Mouse (Mus musculus): ENCODE data around the gene Armh3. TPM values are rescaled to one million over a fixed set of nuclear protein-coding genes. Genes with fewer than 3 reads are reported as not detected.
A peak's percentile ranks its signal among the peaks of the same experiment; 100 is the strongest.

Armh3 gene
- polyA plus RNA-seq, 1 experiment from 2014 or later: 17.0 TPM

- Histone ChIP-seq H3K9ac (ENCODE audit: low read depth, low read length) (no peak overlapping the region), H3K27ac (ENCODE audit: low read depth, low read length) (no peak overlapping the region), H3K4me1 (ENCODE audit: control insufficient read depth, insufficient read depth, low read length) (peaks cover 4% of the 10 kb centered on the region; the same call in 1 of the 2 replicates), H3K4me3 (ENCODE audit: low read length) (no peak overlapping the region), H3K36me3 (ENCODE audit: control insufficient read depth, insufficient read depth, low read length) (no peaks in the 10 kb centered on the region), H3K4me2 (replicated peaks; ENCODE audit: low read depth, low read length) (no peak overlapping the region), H3K27me3 (ENCODE audit: control insufficient read depth, insufficient read depth, low read length) (no peaks in the 10 kb centered on the region), H3K9me3 (ENCODE audit: control insufficient read depth, low read length) (no peaks in the 10 kb centered on the region)
- 75% methylated on average over 10 of the region's 10 CpGs for WGBS
- ATAC-seq (ENCODE audit: low FRiP score, low TSS enrichment): no peak
Observed at GRCm38 (mm10) chr19:45835490-45835889, 162.8 kb downstream of the Armh3 start.

- ATAC-seq (ENCODE audit: low FRiP score, low TSS enrichment): no peak
- Histone ChIP-seq H3K4me1 (ENCODE audit: control insufficient read depth, insufficient read depth, low read length) (peaks cover 4% of the 10 kb centered on the region; the same call in 1 of the 2 replicates), H3K9me3 (ENCODE audit: control insufficient read depth, low read length) (no peaks in the 10 kb centered on the region), H3K9ac (ENCODE audit: low read depth, low read length) (no peak overlapping the region), H3K4me3 (ENCODE audit: low read length) (no peak overlapping the region), H3K27ac (ENCODE audit: low read depth, low read length) (no peak overlapping the region), H3K36me3 (ENCODE audit: control insufficient read depth, insufficient read depth, low read length) (no peaks in the 10 kb centered on the region), H3K27me3 (ENCODE audit: control insufficient read depth, insufficient read depth, low read length) (no peaks in the 10 kb centered on the region), H3K4me2 (replicated peaks; ENCODE audit: low read depth, low read length) (no peak overlapping the region)
- WGBS: 82% methylated on average over 10 of the region's 10 CpGs
Observed at GRCm38 (mm10) chr19:45833665-45834064, 164.6 kb downstream of the Armh3 start.

GRCm38 (mm10) chr19:45830679-45831078 lies 167.6 kb downstream of the Armh3 start:
- Histone ChIP-seq H3K4me1 (ENCODE audit: control insufficient read depth, insufficient read depth, low read length) (peaks cover 4% of the 10 kb centered on the region; the same call in 1 of the 2 replicates), H3K4me2 (replicated peaks; ENCODE audit: low read depth, low read length) (no peak overlapping the region)
- 32% methylated on average over 2 of the region's 2 CpGs for WGBS

DNA sequence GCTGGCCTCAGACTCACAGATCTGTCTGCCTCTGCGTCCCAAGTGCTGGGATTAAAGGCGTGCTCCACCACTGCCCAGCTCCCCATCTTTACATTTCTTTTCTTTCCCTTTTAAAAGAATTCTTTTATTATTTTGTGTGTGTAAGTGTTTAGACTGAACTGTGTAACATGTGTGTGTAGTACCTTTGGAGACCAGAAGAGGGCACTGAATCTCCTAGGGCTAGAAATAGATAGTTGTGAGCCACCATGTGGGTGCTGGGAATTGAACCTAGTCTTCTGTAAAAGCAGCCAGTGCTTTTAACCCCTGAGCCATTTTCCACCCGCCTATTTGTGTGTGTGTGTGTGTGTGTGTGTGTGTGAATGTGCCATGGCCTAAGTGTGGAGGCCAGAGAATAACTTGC lies 170.6 kb downstream of the Armh3 start:
- no peak overlapping the region for H3K27ac ChIP-seq (ENCODE audit: low read depth, low read length)
- ATAC-seq (ENCODE audit: low FRiP score, low TSS enrichment): no peak
- no peaks in the 10 kb centered on the region for H3K27me3 ChIP-seq (ENCODE audit: control insufficient read depth, insufficient read depth, low read length)
- H3K4me2 ChIP-seq (replicated peaks; ENCODE audit: low read depth, low read length): no peak overlapping the region
- no peaks in the 10 kb centered on the region for H3K9me3 ChIP-seq (ENCODE audit: control insufficient read depth, low read length)
- H3K4me1 ChIP-seq (ENCODE audit: control insufficient read depth, insufficient read depth, low read length): peaks cover 4% of the 10 kb centered on the region; the same call in 1 of the 2 replicates
- no peak overlapping the region for H3K9ac ChIP-seq (ENCODE audit: low read depth, low read length)
- no peaks in the 10 kb centered on the region for H3K36me3 ChIP-seq (ENCODE audit: control insufficient read depth, insufficient read depth, low read length)
- no peak overlapping the region for H3K4me3 ChIP-seq (ENCODE audit: low read length)
- WGBS: 94% methylated on average over 3 of the region's 3 CpGs

More at GRCm38 (mm10) chr19:45830679-45831078, 167.6 kb downstream of the Armh3 start:
- Histone ChIP-seq H3K27me3 (ENCODE audit: control insufficient read depth, insufficient read depth, low read length) (no peaks in the 10 kb centered on the region), H3K27ac (ENCODE audit: low read depth, low read length) (no peak overlapping the region), H3K36me3 (ENCODE audit: control insufficient read depth, insufficient read depth, low read length) (no peaks in the 10 kb centered on the region), H3K9ac (ENCODE audit: low read depth, low read length) (no peak overlapping the region), H3K4me3 (ENCODE audit: low read length) (no peak overlapping the region), H3K9me3 (ENCODE audit: control insufficient read depth, low read length) (no peaks in the 10 kb centered on the region)
- no peak for ATAC-seq (ENCODE audit: low FRiP score, low TSS enrichment)

DNA sequence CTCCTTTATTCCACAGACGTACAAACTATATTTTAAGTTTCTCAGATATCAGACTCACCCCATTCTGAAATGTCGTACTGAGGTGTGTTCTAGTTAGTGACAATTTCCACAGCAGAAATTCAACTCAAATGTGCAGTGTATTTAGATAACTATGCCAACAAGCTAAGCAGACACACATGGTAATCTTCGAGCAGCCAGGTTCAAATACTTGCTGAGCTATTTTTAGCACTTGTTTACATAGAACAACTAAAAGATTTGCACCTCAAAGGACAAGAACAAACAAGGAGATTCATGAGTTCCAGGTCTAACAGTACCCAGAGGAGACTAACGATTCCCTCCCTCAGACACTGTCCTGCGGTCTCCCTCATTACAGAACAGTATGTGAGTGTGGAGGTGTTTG lies 171.2 kb downstream of the Armh3 start:
- no peaks in the 10 kb centered on the region for H3K9me3 ChIP-seq (ENCODE audit: control insufficient read depth, low read length)
- peaks cover 4% of the 10 kb centered on the region; the same call in 1 of the 2 replicates for H3K4me1 ChIP-seq (ENCODE audit: control insufficient read depth, insufficient read depth, low read length)
- no peaks in the 10 kb centered on the region for H3K36me3 ChIP-seq (ENCODE audit: control insufficient read depth, insufficient read depth, low read length)
- 83% methylated on average over 5 of the region's 5 CpGs for WGBS
- no peak overlapping the region for H3K4me2 ChIP-seq (replicated peaks; ENCODE audit: low read depth, low read length)
- H3K4me3 ChIP-seq (ENCODE audit: low read length): no peak overlapping the region
- ATAC-seq (ENCODE audit: low FRiP score, low TSS enrichment): no peak
- no peak overlapping the region for H3K9ac ChIP-seq (ENCODE audit: low read depth, low read length)
- H3K27me3 ChIP-seq (ENCODE audit: control insufficient read depth, insufficient read depth, low read length): no peaks in the 10 kb centered on the region
- H3K27ac ChIP-seq (ENCODE audit: low read depth, low read length): no peak overlapping the region

DNA sequence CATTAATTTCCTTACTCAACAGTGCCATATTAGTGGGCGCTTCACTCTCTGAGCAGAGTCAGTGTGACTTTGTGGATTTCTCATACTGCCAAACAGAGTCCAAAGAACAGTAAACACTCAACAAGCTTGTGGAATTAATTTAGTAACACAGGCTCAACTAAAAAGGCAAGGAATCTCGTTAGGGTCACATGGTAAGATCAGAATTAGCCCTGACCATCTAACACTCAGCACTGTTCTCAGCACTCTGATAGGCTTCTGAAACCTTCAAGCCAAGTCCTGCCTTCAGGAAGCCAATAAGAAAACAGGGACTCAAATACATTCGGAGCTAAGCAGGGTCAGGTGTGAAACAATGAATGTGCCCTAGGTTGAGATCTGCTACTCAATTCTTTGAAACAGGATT lies 172.1 kb downstream of the Armh3 start:
- 88% methylated on average over 3 of the region's 3 CpGs for WGBS
- no peak for ATAC-seq (ENCODE audit: low FRiP score, low TSS enrichment)
- Histone ChIP-seq H3K36me3 (ENCODE audit: control insufficient read depth, insufficient read depth, low read length) (no peaks in the 10 kb centered on the region), H3K4me2 (replicated peaks; ENCODE audit: low read depth, low read length) (no peak overlapping the region), H3K9ac (ENCODE audit: low read depth, low read length) (no peak overlapping the region), H3K4me1 (ENCODE audit: control insufficient read depth, insufficient read depth, low read length) (no peaks in the 10 kb centered on the region), H3K9me3 (ENCODE audit: control insufficient read depth, low read length) (no peaks in the 10 kb centered on the region), H3K4me3 (ENCODE audit: low read length) (no peak overlapping the region), H3K27me3 (ENCODE audit: control insufficient read depth, insufficient read depth, low read length) (no peaks in the 10 kb centered on the region), H3K27ac (ENCODE audit: low read depth, low read length) (no peak overlapping the region)

GRCm38 (mm10) chr19:45821832-45822231 lies 176.5 kb downstream of the Armh3 start:
- ATAC-seq (ENCODE audit: low FRiP score, low TSS enrichment): no peak
- Histone ChIP-seq H3K27ac (ENCODE audit: low read depth, low read length) (no peak overlapping the region), H3K4me1 (ENCODE audit: control insufficient read depth, insufficient read depth, low read length) (peaks cover 9% of the 10 kb centered on the region), H3K27me3 (ENCODE audit: control insufficient read depth, insufficient read depth, low read length) (no peaks in the 10 kb centered on the region), H3K9me3 (ENCODE audit: control insufficient read depth, low read length) (no peaks in the 10 kb centered on the region), H3K4me3 (ENCODE audit: low read length) (no peak overlapping the region), H3K4me2 (replicated peaks; ENCODE audit: low read depth, low read length) (no peak overlapping the region), H3K9ac (ENCODE audit: low read depth, low read length) (no peak overlapping the region), H3K36me3 (ENCODE audit: control insufficient read depth, insufficient read depth, low read length) (no peaks in the 10 kb centered on the region)
- WGBS: 65% methylated on average over 5 of the region's 5 CpGs

DNA sequence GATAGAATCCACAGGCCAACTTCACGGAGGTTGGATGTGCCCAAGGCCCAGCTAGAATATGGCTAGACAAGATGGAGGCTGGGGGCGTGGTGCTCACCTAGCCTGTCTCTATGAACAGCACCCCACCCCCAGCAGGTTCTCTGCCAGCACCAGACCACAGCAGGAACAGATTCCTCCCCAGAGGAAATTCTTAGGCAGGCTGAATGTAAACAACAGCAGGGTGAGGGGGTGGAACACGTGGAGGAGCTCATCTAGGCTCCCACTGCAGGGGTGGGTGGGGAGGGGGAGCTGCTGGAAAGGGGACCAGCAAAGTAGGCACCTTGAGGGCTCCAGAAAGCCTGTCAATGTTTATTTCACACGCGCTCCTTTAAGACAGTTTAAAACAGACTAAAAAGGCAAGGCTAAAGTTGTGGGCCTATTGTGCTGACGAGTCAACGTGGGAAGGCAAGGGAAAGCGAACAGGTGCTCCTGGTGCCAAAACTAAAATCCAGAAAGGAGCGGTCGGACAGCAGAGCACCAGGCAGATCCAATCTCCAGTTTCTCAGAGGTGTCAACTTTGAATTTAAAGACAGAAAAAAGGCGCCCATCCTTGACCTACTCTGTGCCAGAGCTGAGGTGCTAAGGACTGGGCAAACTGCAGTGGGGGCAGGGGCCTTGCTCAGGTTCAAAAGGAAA lies 180.3 kb downstream of the Armh3 start:
- Histone ChIP-seq H3K9ac (ENCODE audit: low read depth, low read length) (no peak overlapping the region), H3K4me1 (ENCODE audit: control insufficient read depth, insufficient read depth, low read length) (peaks cover 28% of the 10 kb centered on the region), H3K4me2 (replicated peaks; ENCODE audit: low read depth, low read length) (no peak overlapping the region), H3K27me3 (ENCODE audit: control insufficient read depth, insufficient read depth, low read length) (no peaks in the 10 kb centered on the region), H3K36me3 (ENCODE audit: control insufficient read depth, insufficient read depth, low read length) (no peaks in the 10 kb centered on the region), H3K4me3 (ENCODE audit: low read length) (no peak overlapping the region), H3K27ac (ENCODE audit: low read depth, low read length) (no peak overlapping the region), H3K9me3 (ENCODE audit: control insufficient read depth, low read length) (no peaks in the 10 kb centered on the region)
- ATAC-seq (ENCODE audit: low FRiP score, low TSS enrichment): no peak
- WGBS: 71% methylated on average over 11 of the region's 11 CpGs

DNA sequence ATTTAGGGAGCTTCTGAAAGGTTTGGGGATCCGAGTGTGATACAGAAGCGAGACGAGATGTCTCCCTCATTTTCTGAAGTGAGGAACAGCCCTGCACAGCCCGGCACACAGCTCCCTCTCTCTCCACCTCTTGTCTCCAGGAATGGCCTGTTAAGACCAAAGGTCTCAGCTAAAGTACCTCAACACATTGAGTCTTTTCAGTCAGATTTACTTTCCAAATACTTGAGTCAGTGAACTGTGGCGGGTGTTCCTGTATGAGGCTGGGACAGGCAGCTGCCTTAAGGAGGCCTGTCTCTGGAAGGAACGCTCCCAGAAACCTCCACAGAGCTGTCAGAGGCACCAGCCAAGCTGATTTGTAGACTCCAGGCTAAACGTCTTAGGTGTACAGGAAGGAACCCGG lies 181.6 kb downstream of the Armh3 start:
- Histone ChIP-seq H3K4me1 (ENCODE audit: control insufficient read depth, insufficient read depth, low read length) (peaks cover 38% of the 10 kb centered on the region), H3K9me3 (ENCODE audit: control insufficient read depth, low read length) (no peaks in the 10 kb centered on the region), H3K36me3 (ENCODE audit: control insufficient read depth, insufficient read depth, low read length) (no peaks in the 10 kb centered on the region), H3K4me3 (ENCODE audit: low read length) (peak overlapping the region; percentile 35; the same call in 1 of the 2 replicates), H3K27me3 (ENCODE audit: control insufficient read depth, insufficient read depth, low read length) (no peaks in the 10 kb centered on the region), H3K27ac (ENCODE audit: low read depth, low read length) (peak overlapping the region; percentile 31; the same call in 1 of the 2 replicates), H3K9ac (ENCODE audit: low read depth, low read length) (no peak overlapping the region), H3K4me2 (replicated peaks; ENCODE audit: low read depth, low read length) (peak overlapping the region; percentile 74)
- 7% methylated on average over 8 of the region's 8 CpGs for WGBS
- peak; percentile 22; the same call in 1 of the 2 replicates for ATAC-seq (ENCODE audit: low FRiP score, low TSS enrichment)
